Mouse (Mus musculus) liver, adult 2 months (tissue): ENCODE data around the gene Aimp2. TPM values are rescaled to one million over a fixed set of nuclear protein-coding genes. Genes with fewer than 3 reads are reported as not detected.

Source experiments
- DNase-seq: peaks from one replicate; pipeline ENCODE4 v3.0.0-alpha.2; 2011; ENCODE audit warnings: low read depth, low spot score; ENCODE audit errors: extremely low read depth
- H3K27ac ChIP-seq: fragments of 200-500 bp; replicated peaks from 2 replicates; pipeline ENCODE4 v1.5.1; 2012; ENCODE audit warnings: low read depth, mild to moderate bottlenecking, control low read depth, inconsistent platforms, low read length; ENCODE audit not compliant: insufficient read depth
- H3K27me3 ChIP-seq: fragments of 200-500 bp; 2 replicates; pipeline ENCODE4 v1.6.1; 2012; ENCODE audit warnings: mild to moderate bottlenecking, moderate library complexity, low read length, inconsistent platforms; ENCODE audit not compliant: control insufficient read depth, insufficient read depth
- H3K36me3 ChIP-seq: fragments of 200-500 bp; 2 replicates; pipeline ENCODE4 v1.6.1; 2012; ENCODE audit warnings: low read length, inconsistent platforms; ENCODE audit not compliant: control insufficient read depth, insufficient read depth
- H3K4me1 ChIP-seq: fragments of 200-500 bp; 2 replicates; pipeline ENCODE4 v1.6.1; 2011; ENCODE audit warnings: low read length; ENCODE audit not compliant: control insufficient read depth, insufficient read depth
- H3K4me3 ChIP-seq: fragments of 200-500 bp; 2 replicates; pipeline ENCODE4 v1.5.1; 2011; ENCODE audit warnings: low read depth, mild to moderate bottlenecking, control low read depth, low read length, moderate library complexity; ENCODE audit not compliant: insufficient read depth
- H3K79me2 ChIP-seq: fragments of 200-500 bp; 2 replicates; pipeline ENCODE4 v1.6.1; 2012; ENCODE audit warnings: inconsistent platforms, mild to moderate bottlenecking, low read length, moderate library complexity; ENCODE audit not compliant: control insufficient read depth, insufficient read depth
- H3K9ac ChIP-seq: fragments of 200-500 bp; 2 replicates; pipeline ENCODE4 v1.6.1; 2012; ENCODE audit warnings: low read depth, mild to moderate bottlenecking, control low read depth, inconsistent platforms, low read length
- CTCF ChIP-seq: fragments of 200-500 bp; IDR thresholded peaks from 2 replicates; pipeline ENCODE4 v1.5.1; 2011; ENCODE audit warnings: low read depth, low read length, control low read depth
- POLR2A ChIP-seq: fragments of 200-500 bp; IDR thresholded peaks from 2 replicates; pipeline ENCODE4 v1.6.1; 2011; ENCODE audit warnings: low read length, control low read depth; ENCODE audit not compliant: insufficient read depth; ENCODE audit errors: extremely low read depth
- WGBS: fragments of 180-500 bp; shearing (Covaris S2); methylation state at CpG from one replicate; pipeline ENCODE4 v1.1.7; 2018; 5-methylcytosine and 5-hydroxymethylcytosine counted together
- polyA plus RNA-seq: library from polyadenylated mRNA; depleted of rRNA; stranded (reverse); fragments of >200 nt; gene quantifications from 2 replicates; pipeline ENCODE4 v1.2.3, GENCODE M21; 2012
- total RNA-seq: library from RNA; depleted of rRNA; stranded (reverse); fragments of >200 nt; gene quantifications from 2 replicates; pipeline ENCODE4 v1.2.3, GENCODE M21; 2014

The Aimp2 gene
- total and polyA plus RNA-seq, 2 experiments: 10.3 to 25.3 TPM

DNA sequence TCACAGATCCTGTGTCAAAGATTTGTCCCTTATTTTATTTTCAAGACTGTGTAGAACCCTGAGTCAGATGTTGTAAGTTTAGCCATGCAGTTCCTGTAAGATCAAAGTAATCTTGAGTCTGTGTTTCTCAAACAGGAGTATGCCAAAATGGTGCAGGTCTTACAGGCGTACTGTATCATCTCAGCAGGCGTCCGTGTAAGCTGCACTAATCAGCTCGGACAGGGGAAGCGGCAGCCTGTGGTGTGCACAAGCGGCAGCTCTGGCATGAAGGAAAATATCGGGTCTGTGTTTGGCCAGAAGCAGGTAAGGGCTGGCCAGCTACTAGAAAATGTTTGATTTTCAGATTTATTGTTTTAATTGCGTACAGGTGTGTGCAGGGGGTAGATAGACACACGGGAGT is 6.6 kb upstream of the Aimp2 start:
- Histone ChIP-seq H3K27me3 (no peaks in the 10 kb centered on the region), H3K79me2 (no peaks in the 10 kb centered on the region; the same call in 1 of the 2 replicates), H3K36me3 (peaks cover 7% of the 10 kb centered on the region; the same call in 1 of the 2 replicates), H3K9ac (no peak overlapping the region), H3K27ac (no peak overlapping the region), H3K4me1 (no peaks in the 10 kb centered on the region), H3K4me3 (no peak overlapping the region)
- TF ChIP-seq POLR2A: no peak
- no peak for TF ChIP-seq CTCF
- 95% methylated on average over 9 of the region's 9 CpGs for WGBS
- no peak for DNase-seq

- Histone ChIP-seq H3K79me2 (peaks cover 5% of the 10 kb centered on the region; the same call in 1 of the 2 replicates), H3K27me3 (no peaks in the 10 kb centered on the region), H3K4me1 (peaks cover 2% of the 10 kb centered on the region; the same call in 1 of the 2 replicates), H3K9ac (peak overlapping the region; percentile 57), H3K36me3 (peaks cover 1% of the 10 kb centered on the region), H3K27ac (0 out of 2 replicates have a peak overlapping the region, but pooled peaks have one; percentile 40), H3K4me3 (peak overlapping the region; percentile 65)
- 2% methylated on average over 9 of the region's 9 CpGs for WGBS
- no peak for DNase-seq
- TF ChIP-seq CTCF (no peak), POLR2A (no peak)
Measured at GRCm38 (mm10) chr5:143908926-143909325, 721 bp downstream of the Aimp2 start.

GRCm38 (mm10) chr5:143906429-143906828 is 3.2 kb downstream of the Aimp2 start:
- Histone ChIP-seq H3K27me3 (no peaks in the 10 kb centered on the region), H3K4me3 (no peak overlapping the region), H3K4me1 (peaks cover 2% of the 10 kb centered on the region; the same call in 1 of the 2 replicates), H3K36me3 (peaks cover 22% of the 10 kb centered on the region), H3K79me2 (peaks cover 5% of the 10 kb centered on the region; the same call in 1 of the 2 replicates), H3K27ac (no peak overlapping the region), H3K9ac (no peak overlapping the region)
- no peak for TF ChIP-seq POLR2A
- TF ChIP-seq CTCF: no peak
- WGBS: 89% methylated on average over 8 of the region's 8 CpGs
- no peak for DNase-seq

DNA sequence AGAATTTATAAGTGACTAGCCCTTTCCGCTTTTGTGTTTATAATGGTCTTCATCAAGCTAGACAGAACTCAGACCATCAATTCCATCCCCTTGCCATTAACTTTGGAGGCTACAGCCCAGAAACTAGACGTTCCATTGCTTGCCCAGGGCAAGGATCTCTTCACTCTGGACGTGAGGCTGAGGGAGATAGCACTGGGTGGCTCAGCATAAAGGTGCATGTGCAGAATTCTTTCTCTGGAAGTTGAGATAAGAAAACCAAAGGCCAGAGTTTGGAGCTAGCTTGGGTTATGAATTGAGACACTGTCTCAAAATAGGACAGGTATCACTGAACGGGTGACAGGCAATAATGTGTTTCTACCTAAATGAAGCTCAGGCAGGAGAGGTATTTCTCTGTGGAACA is 5.8 kb downstream of the Aimp2 start:
- Histone ChIP-seq H3K27ac (no peak overlapping the region), H3K4me1 (no peaks in the 10 kb centered on the region), H3K36me3 (peaks cover 36% of the 10 kb centered on the region), H3K79me2 (peaks cover 2% of the 10 kb centered on the region; the same call in 1 of the 2 replicates), H3K9ac (no peak overlapping the region), H3K4me3 (no peak overlapping the region), H3K27me3 (no peaks in the 10 kb centered on the region)
- TF ChIP-seq POLR2A: no peak
- TF ChIP-seq CTCF: no peak
- DNase-seq: no peak
- WGBS: 89% methylated on average over 4 of the region's 4 CpGs

DNA sequence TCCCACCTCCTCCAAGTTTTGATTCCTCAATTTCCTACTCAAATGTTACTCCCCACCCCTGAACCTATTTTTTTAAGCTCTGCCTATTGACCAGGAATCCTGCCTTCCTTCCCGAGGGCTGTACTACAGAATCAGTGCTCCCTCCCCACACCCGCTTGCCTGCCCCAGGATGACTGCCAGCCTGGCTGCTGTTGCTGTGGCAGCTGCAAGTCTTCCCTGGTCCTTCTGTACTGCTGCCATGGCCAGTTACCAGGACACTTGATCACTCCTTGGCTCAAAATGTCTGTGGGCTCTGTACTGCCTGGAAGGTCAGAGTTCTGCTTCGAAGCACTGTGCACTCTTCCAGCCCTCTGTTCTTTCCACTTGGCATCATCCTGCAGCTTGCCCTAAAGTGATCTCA is 7.5 kb downstream of the Aimp2 start:
- Histone ChIP-seq H3K9ac (no peak overlapping the region), H3K4me1 (no peaks in the 10 kb centered on the region), H3K36me3 (peaks cover 47% of the 10 kb centered on the region), H3K27me3 (no peaks in the 10 kb centered on the region), H3K27ac (no peak overlapping the region), H3K4me3 (no peak overlapping the region), H3K79me2 (no peaks in the 10 kb centered on the region)
- DNase-seq: no peak
- TF ChIP-seq POLR2A (no peak), CTCF (no peak)
- WGBS: 81% methylated on average over 3 of the region's 3 CpGs

- TF ChIP-seq POLR2A: no peak
- no peak for TF ChIP-seq CTCF
- Histone ChIP-seq H3K79me2 (no peaks in the 10 kb centered on the region), H3K4me3 (no peak within 1 kb of the TSS), H3K36me3 (peaks cover 41% of the 10 kb centered on the region), H3K27ac (no peak within 1 kb of the TSS), H3K27me3 (no peaks in the 10 kb centered on the region), H3K4me1 (no peaks in the 10 kb centered on the region), H3K9ac (no peak within 1 kb of the TSS)
- 90% methylated on average over 14 of the region's 14 CpGs for WGBS
- DNase-seq: no peak
Measured at GRCm38 (mm10) chr5:143897635-143898330, 11.9 kb downstream of the Aimp2 start, which contains the start of gene Ankrd61. Ankrd61 (minus strand) TSS chr5:143897685.
